ENCODE assay signal across 20 mouse cellular contexts in genomic region chr4:55768325-55768724, GRCm38 (mm10).
DNase-seq lines count a peak whose midpoint lies in the region; ATAC-seq and TF ChIP-seq lines count a peak whose summit lies in the region.
"Had no signal": no experiment of that assay in that cellular context is flagged by ENCODE, and none has a peak within 500 bp of the region (broad histone marks: within the 10 kb centered on the region; RNA-seq: fewer than 3 reads in every experiment).

No protein-coding gene starts in this region.

- H3K36me3 ChIP-seq in liver, embryonic 11.5 days (ENCODE audit: control insufficient read depth, insufficient read depth, low read length), result no peaks in the 10 kb centered on the region
- H3K36me3 ChIP-seq in intestine, postnatal 0 days (ENCODE audit: control insufficient read depth, insufficient read depth), result no peaks in the 10 kb centered on the region
- no peaks in the 10 kb centered on the region for H3K36me3 ChIP-seq in liver, embryonic 15.5 days (replicated peaks)
- H3K36me3 ChIP-seq: embryonic facial prominence, embryonic 12.5 days; forebrain, embryonic 12.5 days; heart, embryonic 13.5 days had no signal

- DNase-seq in liver, result peak; percentile 21
- no peak for DNase-seq in liver, embryonic 11.5 days (ENCODE audit: low spot score)
- DNase-seq in urinary bladder, postnatal 4 days (ENCODE audit: low spot score in 2 of 2), result no peak
- no peak for DNase-seq in left cerebral cortex, postnatal 25 days (ENCODE audit: low spot score in 2 of 2)
- DNase-seq in lung, adult 18-20 months, result no peak
- DNase-seq: adrenal gland, postnatal 14 days; cerebellum, adult 11-12 months; cerebellum, adult 9-10 months; cerebellum, postnatal 25 days; gastrocnemius, adult 2 months; gastrocnemius, postnatal 25 days; heart, adult 11 months; heart, postnatal 36 days had no signal

- 82% methylated on average over 6 of the region's 6 CpGs for WGBS in liver, embryonic 11.5 days
- 69% methylated on average over 6 of the region's 6 CpGs for WGBS in intestine, postnatal 0 days
- WGBS in liver, embryonic 15.5 days (ENCODE audit: insufficient replicate concordance), result 65% methylated on average over 6 of the region's 6 CpGs

- no peaks in the 10 kb centered on the region for H3K9me3 ChIP-seq in liver, embryonic 11.5 days (ENCODE audit: control insufficient read depth, low read length)
- no peaks in the 10 kb centered on the region for H3K9me3 ChIP-seq in intestine, postnatal 0 days (ENCODE audit: control insufficient read depth)
- no peaks in the 10 kb centered on the region for H3K9me3 ChIP-seq in liver, embryonic 15.5 days (replicated peaks)
- H3K9me3 ChIP-seq: embryonic facial prominence, embryonic 12.5 days; forebrain, embryonic 12.5 days; heart, embryonic 13.5 days had no signal

- H3K9ac ChIP-seq in liver, embryonic 11.5 days (ENCODE audit: low read depth, low read length), result no peak overlapping the region
- H3K9ac ChIP-seq in intestine, postnatal 0 days (ENCODE audit: low read depth, low read length), result no peak overlapping the region
- no peak overlapping the region for H3K9ac ChIP-seq in liver, embryonic 15.5 days
- H3K9ac ChIP-seq: embryonic facial prominence, embryonic 12.5 days; forebrain, embryonic 12.5 days; heart, embryonic 13.5 days had no signal

- no peak overlapping the region for H3K4me2 ChIP-seq in liver, embryonic 11.5 days
- no peak overlapping the region for H3K4me2 ChIP-seq in intestine, postnatal 0 days (replicated peaks; ENCODE audit: low read depth)
- no peak overlapping the region for H3K4me2 ChIP-seq in liver, embryonic 15.5 days
- H3K4me2 ChIP-seq: embryonic facial prominence, embryonic 12.5 days; forebrain, embryonic 12.5 days; heart, embryonic 13.5 days had no signal

- ATAC-seq in liver, embryonic 11.5 days (replicated peaks; ENCODE audit: low FRiP score), result no peak
- ATAC-seq in intestine, postnatal 0 days, result peak; percentile 91
- peak; percentile 66 for ATAC-seq in liver, embryonic 15.5 days (ENCODE audit: insufficient read depth)
- ATAC-seq: activated CD4-positive, CD25-positive, alpha-beta regulatory T cell, adult 4 months; Patski had no signal

- no peak overlapping the region for H3K4me3 ChIP-seq in liver, embryonic 11.5 days (ENCODE audit: low read depth, low read length)
- no peak overlapping the region for H3K4me3 ChIP-seq in intestine, postnatal 0 days (ENCODE audit: low read depth, low read length)
- no peak overlapping the region for H3K4me3 ChIP-seq in liver, embryonic 15.5 days (replicated peaks)
- H3K4me3 ChIP-seq: embryonic facial prominence, embryonic 12.5 days; forebrain, embryonic 12.5 days; gastrocnemius, adult 2 months; heart, embryonic 13.5 days had no signal

- no peak overlapping the region for H3K27ac ChIP-seq in liver, embryonic 11.5 days (ENCODE audit: low read depth, low read length)
- peak overlapping the region; percentile 64; the same call in 1 of the 2 replicates for H3K27ac ChIP-seq in intestine, postnatal 0 days (ENCODE audit: low read depth, low read length)
- no peak overlapping the region for H3K27ac ChIP-seq in liver, embryonic 15.5 days (replicated peaks)
- H3K27ac ChIP-seq: embryonic facial prominence, embryonic 12.5 days; forebrain, embryonic 12.5 days; gastrocnemius, adult 2 months; heart, embryonic 13.5 days had no signal

- TF ChIP-seq CTCF in intestine, postnatal 0 days (IDR thresholded peaks at IDR 0.05; ENCODE audit: low read depth), result no peak

- intact Hi-C loops in left cerebral cortex, postnatal 25 days (cut with DNase I), result no loop called here

- no peaks in the 10 kb centered on the region for H3K27me3 ChIP-seq in liver, embryonic 11.5 days (replicated peaks; ENCODE audit: control insufficient read depth, insufficient read depth, low read length)
- no peaks in the 10 kb centered on the region for H3K27me3 ChIP-seq in intestine, postnatal 0 days (replicated peaks; ENCODE audit: control insufficient read depth, insufficient read depth, low read length)
- H3K27me3 ChIP-seq in liver, embryonic 15.5 days, result no peaks in the 10 kb centered on the region
- H3K27me3 ChIP-seq: embryonic facial prominence, embryonic 12.5 days; forebrain, embryonic 12.5 days; heart, embryonic 13.5 days; Patski had no signal

- H3K4me1 ChIP-seq in liver, embryonic 11.5 days (replicated peaks; ENCODE audit: control insufficient read depth, insufficient read depth, low read length), result no peaks in the 10 kb centered on the region
- no peaks in the 10 kb centered on the region for H3K4me1 ChIP-seq in intestine, postnatal 0 days (replicated peaks; ENCODE audit: control insufficient read depth, insufficient read depth, low read length)
- no peaks in the 10 kb centered on the region for H3K4me1 ChIP-seq in liver, embryonic 15.5 days (replicated peaks)
- H3K4me1 ChIP-seq: embryonic facial prominence, embryonic 12.5 days; forebrain, embryonic 12.5 days; heart, embryonic 13.5 days had no signal
